Mouse (Mus musculus) CH12.LX (cell line): ENCODE data around the gene Ldb2.

Experiments used
- CHD2 ChIP-seq: IDR thresholded peaks from 2 replicates; pipeline ENCODE4 v1.6.1; 2011; ENCODE audit warnings: low read length, improper control_type of control experiment
- ETS1 ChIP-seq: conservative IDR thresholded peaks from 2 replicates; pipeline ENCODE4 v1.6.1; 2012; ENCODE audit warnings: low read depth, mild to moderate bottlenecking, inconsistent platforms, low read length, improper control_type of control experiment, moderate library complexity
- ZNF384 ChIP-seq: IDR thresholded peaks from 2 replicates; pipeline ENCODE4 v1.6.1; 2012; ENCODE audit warnings: low read depth, low read length, improper control_type of control experiment, inconsistent platforms

DNA sequence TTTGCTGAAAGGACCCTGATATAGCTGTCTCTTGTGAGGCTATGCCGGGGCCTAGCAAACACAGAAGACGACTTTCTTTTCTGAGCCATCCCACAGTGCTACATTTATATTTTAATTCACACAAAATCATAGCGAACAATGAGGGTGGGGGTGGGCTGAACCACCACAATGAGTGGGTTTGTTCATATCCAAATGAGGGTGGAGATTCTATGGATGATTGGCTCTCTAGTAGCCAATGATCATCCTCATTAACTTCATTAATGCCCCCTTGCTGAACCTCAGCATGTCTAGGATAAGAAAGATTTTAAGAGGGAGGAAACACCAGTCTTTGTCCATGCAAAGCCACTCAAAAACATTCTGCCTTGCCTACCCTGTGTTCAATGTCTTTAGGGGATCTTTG lies 156.4 kb downstream of the Ldb2 start:
- TF ChIP-seq ETS1 = no peak
- TF ChIP-seq ZNF384 = no peak
- TF ChIP-seq CHD2 = no peak
